Mouse (Mus musculus) ovary, postnatal 14 days (tissue): Measurements from ENCODE around the gene AI837181.

ENCODE experiments used
- DNase-seq: peaks from one replicate; pipeline ENCODE4 v3.0.0; 2022; ENCODE audit warnings: low spot score

The AI837181 gene

GRCm38 (mm10) chr19:5472857-5473256 lies 47.9 kb downstream of the AI837181 start:
- DNase-seq: no peak

- DNase-seq: peak; percentile 61
Observed at GRCm38 (mm10) chr19:5473720-5474119, 48.8 kb downstream of the AI837181 start, which contains the start of gene Efemp2. Efemp2 (plus strand) TSS chr19:5473954.

- peak; percentile 44 for DNase-seq
Observed at GRCm38 (mm10) chr19:5474281-5475068, 49.5 kb downstream of the AI837181 start.

GRCm38 (mm10) chr19:5475069-5475714 lies 50.2 kb downstream of the AI837181 start:
- no peak for DNase-seq
